Mouse (Mus musculus): ENCODE results near the gene Ednra. TPM values are rescaled to one million over a fixed set of nuclear protein-coding genes. Genes with fewer than 3 reads are reported as not detected.

The Ednra gene
- polyA plus RNA-seq, 1 experiment from 2014 or later = 16.1 TPM

GRCm38 (mm10) chr8:77753796-77754195 lies 29.5 kb upstream of the Ednra start:
- Histone ChIP-seq H3K4me3 (ENCODE audit: low read length) (no peak overlapping the region), H3K27me3 (replicated peaks; ENCODE audit: control insufficient read depth, insufficient read depth, low read length) (no peaks in the 10 kb centered on the region), H3K9ac (ENCODE audit: low read depth, low read length) (no peak overlapping the region), H3K4me1 (ENCODE audit: control insufficient read depth, insufficient read depth, low read length) (no peaks in the 10 kb centered on the region), H3K36me3 (ENCODE audit: control insufficient read depth, insufficient read depth, low read length) (no peaks in the 10 kb centered on the region), H3K27ac (ENCODE audit: low read length) (no peak overlapping the region), H3K4me2 (ENCODE audit: low read depth, low read length) (no peak overlapping the region), H3K9me3 (ENCODE audit: control insufficient read depth, low read length) (no peaks in the 10 kb centered on the region)
- WGBS = 80% methylated on average over 5 of the region's 5 CpGs
- ATAC-seq = no peak

GRCm38 (mm10) chr8:77752041-77752440 lies 27.8 kb upstream of the Ednra start:
- H3K4me1 ChIP-seq (ENCODE audit: control insufficient read depth, insufficient read depth, low read length) = no peaks in the 10 kb centered on the region
- H3K36me3 ChIP-seq (ENCODE audit: control insufficient read depth, insufficient read depth, low read length) = no peaks in the 10 kb centered on the region
- 46% methylated on average over 3 of the region's 3 CpGs for WGBS
- no peaks in the 10 kb centered on the region for H3K9me3 ChIP-seq (ENCODE audit: control insufficient read depth, low read length)
- ATAC-seq = no peak
- no peak overlapping the region for H3K9ac ChIP-seq (ENCODE audit: low read depth, low read length)
- no peaks in the 10 kb centered on the region for H3K27me3 ChIP-seq (replicated peaks; ENCODE audit: control insufficient read depth, insufficient read depth, low read length)
- no peak overlapping the region for H3K4me3 ChIP-seq (ENCODE audit: low read length)
- no peak overlapping the region for H3K4me2 ChIP-seq (ENCODE audit: low read depth, low read length)
- H3K27ac ChIP-seq (ENCODE audit: low read length) = no peak overlapping the region

GRCm38 (mm10) chr8:77750407-77750806 lies 26.1 kb upstream of the Ednra start:
- H3K9ac ChIP-seq (ENCODE audit: low read depth, low read length) = no peak overlapping the region
- WGBS = 63% methylated on average over 4 of the region's 4 CpGs
- H3K27ac ChIP-seq (ENCODE audit: low read length) = no peak overlapping the region
- no peak overlapping the region for H3K4me2 ChIP-seq (ENCODE audit: low read depth, low read length)
- ATAC-seq = no peak
- no peaks in the 10 kb centered on the region for H3K27me3 ChIP-seq (replicated peaks; ENCODE audit: control insufficient read depth, insufficient read depth, low read length)
- no peaks in the 10 kb centered on the region for H3K4me1 ChIP-seq (ENCODE audit: control insufficient read depth, insufficient read depth, low read length)
- no peak overlapping the region for H3K4me3 ChIP-seq (ENCODE audit: low read length)
- no peaks in the 10 kb centered on the region for H3K9me3 ChIP-seq (ENCODE audit: control insufficient read depth, low read length)
- H3K36me3 ChIP-seq (ENCODE audit: control insufficient read depth, insufficient read depth, low read length) = no peaks in the 10 kb centered on the region

GRCm38 (mm10) chr8:77744476-77744875 lies 20.2 kb upstream of the Ednra start:
- no peak overlapping the region for H3K9ac ChIP-seq (ENCODE audit: low read depth, low read length)
- H3K27me3 ChIP-seq (replicated peaks; ENCODE audit: control insufficient read depth, insufficient read depth, low read length) = no peaks in the 10 kb centered on the region
- ATAC-seq = no peak
- no peak overlapping the region for H3K27ac ChIP-seq (ENCODE audit: low read length)
- no peaks in the 10 kb centered on the region for H3K36me3 ChIP-seq (ENCODE audit: control insufficient read depth, insufficient read depth, low read length)
- H3K4me1 ChIP-seq (ENCODE audit: control insufficient read depth, insufficient read depth, low read length) = 0 out of 2 replicates have a peak, but pooled peaks cover 2% of the 10 kb centered on the region
- H3K4me2 ChIP-seq (ENCODE audit: low read depth, low read length) = no peak overlapping the region
- H3K4me3 ChIP-seq (ENCODE audit: low read length) = no peak overlapping the region
- H3K9me3 ChIP-seq (ENCODE audit: control insufficient read depth, low read length) = no peaks in the 10 kb centered on the region
- WGBS = 77% methylated on average over 3 of the region's 3 CpGs

GRCm38 (mm10) chr8:77742395-77742794 lies 18.1 kb upstream of the Ednra start:
- Histone ChIP-seq H3K4me1 (ENCODE audit: control insufficient read depth, insufficient read depth, low read length) (0 out of 2 replicates have a peak, but pooled peaks cover 2% of the 10 kb centered on the region), H3K4me2 (ENCODE audit: low read depth, low read length) (no peak overlapping the region), H3K9ac (ENCODE audit: low read depth, low read length) (no peak overlapping the region), H3K36me3 (ENCODE audit: control insufficient read depth, insufficient read depth, low read length) (no peaks in the 10 kb centered on the region), H3K27ac (ENCODE audit: low read length) (no peak overlapping the region), H3K27me3 (replicated peaks; ENCODE audit: control insufficient read depth, insufficient read depth, low read length) (no peaks in the 10 kb centered on the region), H3K4me3 (ENCODE audit: low read length) (no peak overlapping the region), H3K9me3 (ENCODE audit: control insufficient read depth, low read length) (no peaks in the 10 kb centered on the region)
- ATAC-seq = no peak
- WGBS = 36% methylated on average over 3 of the region's 3 CpGs

- H3K4me1 ChIP-seq (ENCODE audit: control insufficient read depth, insufficient read depth, low read length) = 0 out of 2 replicates have a peak, but pooled peaks cover 2% of the 10 kb centered on the region
- H3K9me3 ChIP-seq (ENCODE audit: control insufficient read depth, low read length) = no peaks in the 10 kb centered on the region
- H3K36me3 ChIP-seq (ENCODE audit: control insufficient read depth, insufficient read depth, low read length) = no peaks in the 10 kb centered on the region
- H3K4me3 ChIP-seq (ENCODE audit: low read length) = no peak overlapping the region
- no peak overlapping the region for H3K27ac ChIP-seq (ENCODE audit: low read length)
- WGBS = 90% methylated on average over 6 of the region's 6 CpGs
- no peak overlapping the region for H3K4me2 ChIP-seq (ENCODE audit: low read depth, low read length)
- H3K27me3 ChIP-seq (replicated peaks; ENCODE audit: control insufficient read depth, insufficient read depth, low read length) = no peaks in the 10 kb centered on the region
- no peak overlapping the region for H3K9ac ChIP-seq (ENCODE audit: low read depth, low read length)
- ATAC-seq = no peak
Observed at GRCm38 (mm10) chr8:77741050-77741777, 16.9 kb upstream of the Ednra start.

- H3K27ac ChIP-seq (ENCODE audit: low read length) = no peak overlapping the region
- WGBS = 90% methylated on average over 6 of the region's 6 CpGs
- H3K27me3 ChIP-seq (replicated peaks; ENCODE audit: control insufficient read depth, insufficient read depth, low read length) = no peaks in the 10 kb centered on the region
- no peaks in the 10 kb centered on the region for H3K9me3 ChIP-seq (ENCODE audit: control insufficient read depth, low read length)
- 0 out of 2 replicates have a peak, but pooled peaks cover 2% of the 10 kb centered on the region for H3K4me1 ChIP-seq (ENCODE audit: control insufficient read depth, insufficient read depth, low read length)
- no peak overlapping the region for H3K9ac ChIP-seq (ENCODE audit: low read depth, low read length)
- no peak overlapping the region for H3K4me3 ChIP-seq (ENCODE audit: low read length)
- no peaks in the 10 kb centered on the region for H3K36me3 ChIP-seq (ENCODE audit: control insufficient read depth, insufficient read depth, low read length)
- ATAC-seq = no peak
- no peak overlapping the region for H3K4me2 ChIP-seq (ENCODE audit: low read depth, low read length)
Observed at GRCm38 (mm10) chr8:77738419-77738818, 14.2 kb upstream of the Ednra start.

- Histone ChIP-seq H3K9me3 (ENCODE audit: control insufficient read depth, low read length) (peaks cover 2% of the 10 kb centered on the region; the same call in 1 of the 2 replicates), H3K4me1 (ENCODE audit: control insufficient read depth, insufficient read depth, low read length) (0 out of 2 replicates have a peak, but pooled peaks cover 1% of the 10 kb centered on the region), H3K4me2 (ENCODE audit: low read depth, low read length) (no peak overlapping the region), H3K4me3 (ENCODE audit: low read length) (no peak overlapping the region), H3K27me3 (replicated peaks; ENCODE audit: control insufficient read depth, insufficient read depth, low read length) (no peaks in the 10 kb centered on the region), H3K9ac (ENCODE audit: low read depth, low read length) (no peak overlapping the region), H3K36me3 (ENCODE audit: control insufficient read depth, insufficient read depth, low read length) (no peaks in the 10 kb centered on the region), H3K27ac (ENCODE audit: low read length) (no peak overlapping the region)
- 66% methylated on average over 9 of the region's 9 CpGs for WGBS
- ATAC-seq = no peak
Observed at GRCm38 (mm10) chr8:77737327-77737726, 13.1 kb upstream of the Ednra start.

GRCm38 (mm10) chr8:77733792-77734191 lies 9.5 kb upstream of the Ednra start:
- ATAC-seq = no peak
- H3K4me2 ChIP-seq (ENCODE audit: low read depth, low read length) = no peak overlapping the region
- H3K4me3 ChIP-seq (ENCODE audit: low read length) = no peak overlapping the region
- H3K4me1 ChIP-seq (ENCODE audit: control insufficient read depth, insufficient read depth, low read length) = no peaks in the 10 kb centered on the region
- no peaks in the 10 kb centered on the region for H3K27me3 ChIP-seq (replicated peaks; ENCODE audit: control insufficient read depth, insufficient read depth, low read length)
- no peak overlapping the region for H3K27ac ChIP-seq (ENCODE audit: low read length)
- 73% methylated on average over 2 of the region's 2 CpGs for WGBS
- peaks cover 2% of the 10 kb centered on the region; the same call in 1 of the 2 replicates for H3K9me3 ChIP-seq (ENCODE audit: control insufficient read depth, low read length)
- no peak overlapping the region for H3K9ac ChIP-seq (ENCODE audit: low read depth, low read length)
- H3K36me3 ChIP-seq (ENCODE audit: control insufficient read depth, insufficient read depth, low read length) = no peaks in the 10 kb centered on the region
